Mouse (Mus musculus) kidney, adult 2 months (tissue): ENCODE data around the gene Fgfr1op2. TPM values are rescaled to one million over a fixed set of nuclear protein-coding genes. Genes with fewer than 3 reads are reported as not detected.
A peak's percentile ranks its signal among the peaks of the same experiment; 100 is the strongest.

Source experiments
- DNase-seq: peaks from one replicate; pipeline ENCODE4 v3.0.0; 2021
- H3K27ac ChIP-seq: fragments of 200-500 bp; 2 replicates; pipeline ENCODE4 v1.5.1; 2012; ENCODE audit warnings: low read depth, low read length, control low read depth, inconsistent platforms; ENCODE audit not compliant: insufficient read depth
- H3K27me3 ChIP-seq: fragments of 200-500 bp; replicated peaks from 2 replicates; pipeline ENCODE4 v1.6.1; 2012; ENCODE audit warnings: mild to moderate bottlenecking, moderate library complexity, low read length, inconsistent platforms; ENCODE audit not compliant: control insufficient read depth, insufficient read depth
- H3K36me3 ChIP-seq: fragments of 200-500 bp; 2 replicates; pipeline ENCODE4 v1.6.1; 2012; ENCODE audit warnings: mild to moderate bottlenecking, moderate library complexity, low read length, inconsistent platforms; ENCODE audit not compliant: control insufficient read depth, insufficient read depth
- H3K4me1 ChIP-seq: fragments of 200-500 bp; 2 replicates; pipeline ENCODE4 v1.6.1; 2011; ENCODE audit warnings: low read length; ENCODE audit not compliant: control insufficient read depth, insufficient read depth
- H3K4me3 ChIP-seq: fragments of 200-500 bp; 2 replicates; pipeline ENCODE4 v1.5.1; 2011; ENCODE audit warnings: mild to moderate bottlenecking, low read depth, low read length, control low read depth; ENCODE audit not compliant: insufficient read depth
- CTCF ChIP-seq: fragments of 200-500 bp; conservative IDR thresholded peaks from 2 replicates; pipeline ENCODE4 v1.5.1; 2011; ENCODE audit warnings: low read depth, mild to moderate bottlenecking, control low read depth, low read length, moderate library complexity, mixed read lengths; ENCODE audit not compliant: insufficient read depth, insufficient read length
- POLR2A ChIP-seq: fragments of 200-500 bp; IDR thresholded peaks from one replicate; pipeline ENCODE4 v1.6.1; 2011; ENCODE audit warnings: low read depth, low read length, control low read depth
- WGBS: fragments of 180-500 bp; shearing (Covaris S2); methylation state at CpG from one replicate; pipeline ENCODE4 v1.1.7; 2018; 5-methylcytosine and 5-hydroxymethylcytosine counted together
- polyA plus RNA-seq: library from polyadenylated mRNA; depleted of rRNA; stranded (reverse); fragments of >200 nt; gene quantifications from 2 replicates; pipeline ENCODE4 v1.2.3, GENCODE M21; 2012

The Fgfr1op2 gene
- polyA plus RNA-seq, 1 experiment: 35.3 TPM

- Histone ChIP-seq H3K4me1 (peaks cover 8% of the 10 kb centered on the region), H3K4me3 (peak overlapping the region; percentile 9), H3K27me3 (no peaks in the 10 kb centered on the region), H3K36me3 (no peaks in the 10 kb centered on the region), H3K27ac (peak overlapping the region; percentile 51)
- peak; percentile 19 for DNase-seq
- TF ChIP-seq CTCF (no peak), POLR2A (no peak)
- 59% methylated on average over 8 of the region's 8 CpGs for WGBS
Measured at GRCm38 (mm10) chr6:146633097-146633496, 56.1 kb downstream of the Fgfr1op2 start.

DNA sequence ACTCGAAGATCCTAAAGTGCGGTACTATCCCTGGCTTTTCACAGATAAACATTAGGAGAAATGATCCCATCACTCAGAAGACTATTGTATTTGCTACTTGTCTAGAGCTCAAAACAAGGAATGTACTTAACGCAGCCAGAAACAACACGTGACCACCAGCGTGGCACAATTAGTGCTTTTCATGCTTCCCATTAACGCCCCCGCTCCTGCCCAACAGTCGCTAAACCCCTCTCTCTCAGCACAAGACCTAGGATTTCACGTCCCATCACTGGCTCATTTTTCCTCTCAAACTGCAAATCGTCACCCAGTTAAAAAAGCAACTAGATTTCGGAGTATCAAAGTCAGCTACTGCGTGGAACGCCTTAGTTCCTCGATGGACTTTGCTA is 56.6 kb downstream of the Fgfr1op2 start:
- Histone ChIP-seq H3K4me1 (peaks cover 8% of the 10 kb centered on the region), H3K36me3 (no peaks in the 10 kb centered on the region), H3K4me3 (peak overlapping the region; percentile 62), H3K27ac (peak overlapping the region; percentile 27), H3K27me3 (no peaks in the 10 kb centered on the region)
- TF ChIP-seq CTCF (no peak), POLR2A (no peak)
- DNase-seq: peak; percentile 72
- 13% methylated on average over 14 of the region's 14 CpGs for WGBS

DNA sequence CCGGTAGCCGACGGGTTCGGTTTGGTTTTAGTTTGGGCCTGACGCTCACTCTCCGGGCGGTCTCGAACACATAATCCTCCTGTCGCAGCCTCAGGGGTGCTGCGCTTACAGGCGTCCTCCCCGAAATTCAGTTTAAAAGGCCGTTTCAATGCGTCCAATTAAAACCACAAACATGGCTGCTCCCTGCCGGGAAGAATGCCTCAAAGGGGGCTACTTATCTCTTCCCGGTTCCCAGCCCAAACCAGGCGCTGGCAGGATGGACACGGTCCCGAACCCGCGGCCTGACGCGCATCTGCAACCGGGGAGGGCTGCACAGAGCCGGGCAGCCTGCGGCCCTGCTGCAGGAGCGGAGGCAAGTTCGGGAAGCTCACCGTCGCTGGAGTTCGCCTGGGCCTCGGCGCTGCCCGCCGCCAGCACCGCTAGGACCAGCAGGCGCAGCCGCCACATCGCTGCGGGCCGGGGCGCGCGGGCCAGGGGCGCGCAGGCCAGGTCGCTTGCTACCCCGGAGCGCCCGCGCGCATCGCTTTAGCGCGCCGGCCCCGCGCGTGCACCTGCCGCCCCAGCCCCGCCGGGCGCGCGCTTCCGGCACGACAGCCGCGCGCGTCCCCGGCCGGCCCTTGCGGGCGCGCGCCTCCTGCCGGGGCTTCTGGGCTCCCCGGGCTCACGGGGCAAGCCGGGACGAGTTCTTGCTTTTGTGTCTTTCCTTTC is 57.2 kb downstream of the Fgfr1op2 start:
- no peak for TF ChIP-seq POLR2A
- TF ChIP-seq CTCF: 0 out of 2 replicates have a peak, but pooled peaks have one; percentile 1
- DNase-seq: peak; percentile 83
- WGBS: 1% methylated on average over 75 of the region's 82 CpGs
- H3K27me3 ChIP-seq: no peaks in the 10 kb centered on the region
- no peaks in the 10 kb centered on the region for H3K36me3 ChIP-seq
- H3K4me1 ChIP-seq: peaks cover 8% of the 10 kb centered on the region
- peak overlapping the region; percentile 62 for H3K4me3 ChIP-seq
- H3K27ac ChIP-seq: peak overlapping the region; percentile 43

- TF ChIP-seq CTCF (no peak), POLR2A (no peak)
- DNase-seq: no peak
- H3K27ac ChIP-seq: peak overlapping the region; percentile 43; the same call in 1 of the 2 replicates
- 67% methylated on average over 4 of the region's 4 CpGs for WGBS
- H3K36me3 ChIP-seq: no peaks in the 10 kb centered on the region
- peaks cover 8% of the 10 kb centered on the region for H3K4me1 ChIP-seq
- no peaks in the 10 kb centered on the region for H3K27me3 ChIP-seq
- no peak overlapping the region; the same call in 1 of the 2 replicates for H3K4me3 ChIP-seq
Measured at GRCm38 (mm10) chr6:146634759-146635606, 58.0 kb downstream of the Fgfr1op2 start.

- Histone ChIP-seq H3K4me1 (peaks cover 6% of the 10 kb centered on the region), H3K36me3 (no peaks in the 10 kb centered on the region), H3K27me3 (no peaks in the 10 kb centered on the region), H3K27ac (no peak overlapping the region), H3K4me3 (no peak overlapping the region)
- TF ChIP-seq POLR2A (no peak), CTCF (no peak)
- DNase-seq: no peak
- WGBS: 90% methylated on average over 5 of the region's 5 CpGs
Measured at GRCm38 (mm10) chr6:146636482-146636881, 59.5 kb downstream of the Fgfr1op2 start.

- TF ChIP-seq POLR2A (no peak), CTCF (no peak)
Measured at GRCm38 (mm10) chr6:146640068-146640965, 63.3 kb downstream of the Fgfr1op2 start.

More at GRCm38 (mm10) chr6:146640068-146640965, 63.3 kb downstream of the Fgfr1op2 start:
- Histone ChIP-seq H3K4me3 (no peak overlapping the region), H3K4me1 (peaks cover 8% of the 10 kb centered on the region; the same call in 1 of the 2 replicates), H3K27ac (peak overlapping the region; percentile 59; the same call in 1 of the 2 replicates), H3K27me3 (no peaks in the 10 kb centered on the region), H3K36me3 (no peaks in the 10 kb centered on the region)
- WGBS: 86% methylated on average over 7 of the region's 7 CpGs
- DNase-seq: no peak
